Mouse (Mus musculus) left cerebral cortex, postnatal 10 days (tissue): ENCODE measurements at regions not wholly inside any gene's neighbourhood (a gene's known extent, or its start where the extent isn't known, plus 50 kb on each side); places are given as distances from the start of the nearest gene placed in this dataset.
A peak's percentile ranks its signal among the peaks of the same experiment; 100 is the strongest.
"Not testable (repeated sequence)": the region's sequence is repeated elsewhere in the genome, so short reads cannot be mapped to it uniquely, and the experiment has no call there.

Experiments
- DNase-seq, 2 experiments: peaks; one replicate each; pipeline ENCODE4 v3.0.0; 2021 to 2022; ENCODE audit warnings: low spot score in 2 of 2, mixed read lengths in 1 of 2; ENCODE audit errors: extremely low spot score in 1 of 2
- intact Hi-C: fragments of 180-260 bp; cut with DNase I; formaldehyde crosslinking; loops from one replicate; pipeline ENCODE4 v1.15.1; 2025

- intact Hi-C loops = no loop called here
- DNase-seq = no peak
Observed at GRCm38 (mm10) chr4:28064935-28065334, 748.0 kb upstream of the Epha7 start.

GRCm38 (mm10) chr4:28065828-28066227 lies 747.1 kb upstream of the Epha7 start:
- intact Hi-C loops = no loop called here
- DNase-seq = no peak

GRCm38 (mm10) chr4:28079030-28079429 lies 733.9 kb upstream of the Epha7 start:
- intact Hi-C loops = no loop called here
- no peak for DNase-seq

- no peak for DNase-seq
Observed at GRCm38 (mm10) chr4:28092854-28093253, 720.1 kb upstream of the Epha7 start.

GRCm38 (mm10) chr4:28143165-28143564 lies 669.8 kb upstream of the Epha7 start:
- intact Hi-C loops = no loop called here
- no peak for DNase-seq

More at GRCm38 (mm10) chr4:28092854-28093253, 720.1 kb upstream of the Epha7 start:
- intact Hi-C loops = no loop called here

- DNase-seq = no peak
- intact Hi-C loops = no loop called here
Observed at GRCm38 (mm10) chr4:28155116-28155515, 657.8 kb upstream of the Epha7 start.

- DNase-seq = peak in 1 of 2 experiments; percentile 55
- intact Hi-C loops = no loop called here
Observed at GRCm38 (mm10) chr4:28176771-28177170, 636.2 kb upstream of the Epha7 start.

GRCm38 (mm10) chr4:28190861-28191260 lies 622.1 kb upstream of the Epha7 start:
- no peak for DNase-seq
- intact Hi-C loops = no loop called here

- DNase-seq = no peak
- intact Hi-C loops = no loop called here
Observed at GRCm38 (mm10) chr4:28227594-28228208, 585.2 kb upstream of the Epha7 start.

- intact Hi-C loops, DNase-seq: not testable (repeated sequence)
Observed at GRCm38 (mm10) chr4:28235516-28235915, 577.4 kb upstream of the Epha7 start.

- DNase-seq = no peak
- intact Hi-C loops = no loop called here
Observed at GRCm38 (mm10) chr4:28242272-28242671, 570.7 kb upstream of the Epha7 start.
